Mouse (Mus musculus) MEL (cell line): ENCODE measurements at regions not wholly inside any gene's neighbourhood (a gene's known extent, or its start where the extent isn't known, plus 50 kb on each side); places are given as distances from the start of the nearest gene placed in this dataset.

Experiments
- DNase-seq: peaks from one replicate; pipeline ENCODE4 v3.0.0; 2011; ENCODE audit warnings: low read depth, low spot score
- H3K27ac ChIP-seq: 2 replicates; pipeline ENCODE4 v1.5.1; 2012; ENCODE audit warnings: low read depth, mild to moderate bottlenecking, control low read depth, low read length, moderate library complexity; ENCODE audit not compliant: control insufficient read depth
- H3K27me3 ChIP-seq, 2 experiments: fragments of 150-350 bp in 1 of 2; sonication (generic) in 1 of 2; 2 replicates each; pipeline ENCODE4 v1.6.1; 2012; ENCODE audit warnings: low read length in 2 of 2, mild to moderate bottlenecking in 2 of 2, improper control_type of control experiment in 1 of 2, moderate library complexity in 1 of 2; ENCODE audit not compliant: insufficient read depth in 2 of 2, control insufficient read depth in 1 of 2
- H3K36me3 ChIP-seq, 2 experiments: 2 replicates each; pipeline ENCODE4 v1.6.1; 2012 to 2014; ENCODE audit warnings: low read length in 2 of 2, improper control_type of control experiment in 1 of 2, inconsistent platforms in 1 of 2, mild to moderate bottlenecking in 1 of 2; ENCODE audit not compliant: insufficient read depth in 2 of 2, control insufficient read depth in 1 of 2
- H3K4me1 ChIP-seq, 2 experiments: fragments of 150-350 bp in 1 of 2; sonication (generic) in 1 of 2; 2 replicates each; pipeline ENCODE4 v1.6.1; 2012; ENCODE audit warnings: low read length in 2 of 2, improper control_type of control experiment in 1 of 2, mild to moderate bottlenecking in 1 of 2; ENCODE audit not compliant: insufficient read depth in 2 of 2, control insufficient read depth in 1 of 2
- H3K4me3 ChIP-seq, 2 experiments: fragments of 150-350 bp in 1 of 2; sonication (generic) in 1 of 2; 2 replicates each; pipeline ENCODE4 v1.5.1; 2012; ENCODE audit warnings: low read depth in 2 of 2, low read length in 2 of 2, mild to moderate bottlenecking in 2 of 2, moderate library complexity in 2 of 2, control low read depth in 1 of 2, improper control_type of control experiment in 1 of 2; ENCODE audit not compliant: control insufficient read depth in 1 of 2, insufficient read depth in 1 of 2
- H3K79me2 ChIP-seq: 2 replicates; pipeline ENCODE4 v1.6.1; 2012; ENCODE audit warnings: mild to moderate bottlenecking, low read length, moderate library complexity; ENCODE audit not compliant: control insufficient read depth, poor library complexity, insufficient read depth
- H3K9ac ChIP-seq: 2 replicates; pipeline ENCODE4 v1.6.1; 2012; ENCODE audit warnings: low read depth, mild to moderate bottlenecking, control low read depth, low read length, moderate library complexity; ENCODE audit not compliant: control insufficient read depth, poor library complexity, severe bottlenecking
- H3K9me3 ChIP-seq: fragments of 150-350 bp; sonication (generic); replicated peaks from 2 replicates; pipeline ENCODE4 v1.6.1; 2012; ENCODE audit warnings: mild to moderate bottlenecking, low read length, improper control_type of control experiment, moderate library complexity; ENCODE audit not compliant: insufficient read depth
- CTCF ChIP-seq, 3 experiments: IDR thresholded peaks in 2 of 3; conservative IDR thresholded peaks in 1 of 3; 2 replicates each; pipeline ENCODE4 v1.5.1; 2011 to 2012; ENCODE audit warnings: low read length in 3 of 3, low read depth in 2 of 3, mild to moderate bottlenecking in 2 of 3, improper control_type of control experiment in 1 of 3, inconsistent platforms in 1 of 3, mixed read lengths in 1 of 3, moderate library complexity in 1 of 3; ENCODE audit not compliant: control insufficient read depth in 1 of 3, insufficient read depth in 1 of 3, poor library complexity in 1 of 3, severe bottlenecking in 1 of 3
- GABPA ChIP-seq: IDR thresholded peaks from 2 replicates; pipeline ENCODE4 v1.6.1; 2012; ENCODE audit warnings: low read depth, mild to moderate bottlenecking, inconsistent platforms, low read length, improper control_type of control experiment, moderate library complexity
- GATA1 ChIP-seq: IDR thresholded peaks from 2 replicates; pipeline ENCODE4 v1.6.1; 2011; ENCODE audit warnings: low read depth, low read length, improper control_type of control experiment
- HCFC1 ChIP-seq: IDR thresholded peaks from 2 replicates; pipeline ENCODE4 v1.6.1; 2012; ENCODE audit warnings: low read depth, mild to moderate bottlenecking, inconsistent platforms, low read length, improper control_type of control experiment, moderate library complexity
- KAT2A ChIP-seq: conservative IDR thresholded peaks from 2 replicates; pipeline ENCODE4 v1.6.1; 2012; ENCODE audit warnings: low read depth, low read length, improper control_type of control experiment, inconsistent platforms
- MAFK ChIP-seq: IDR thresholded peaks from 2 replicates; pipeline ENCODE4 v1.6.1; 2011; ENCODE audit warnings: low read depth, mild to moderate bottlenecking, low read length, improper control_type of control experiment, borderline replicate concordance
- MAX ChIP-seq: IDR thresholded peaks from 2 replicates; pipeline ENCODE4 v1.6.1; 2011; ENCODE audit warnings: low read length, improper control_type of control experiment
- MXI1 ChIP-seq: IDR thresholded peaks from 2 replicates; pipeline ENCODE4 v1.6.1; 2011; ENCODE audit warnings: mild to moderate bottlenecking, low read depth, low read length, improper control_type of control experiment
- MYC ChIP-seq: IDR thresholded peaks from 2 replicates; pipeline ENCODE4 v1.6.1; 2011; ENCODE audit warnings: low read depth, mild to moderate bottlenecking, low read length, improper control_type of control experiment, moderate library complexity
- NELFE ChIP-seq: IDR thresholded peaks from 2 replicates; pipeline ENCODE4 v1.6.1; 2011; ENCODE audit warnings: low read depth, low read length, improper control_type of control experiment
- POLR2A ChIP-seq, 2 experiments: IDR thresholded peaks; 2 replicates each; pipeline ENCODE4 v1.6.1; 2011 to 2012; ENCODE audit warnings: low read length in 2 of 2, mild to moderate bottlenecking in 2 of 2, control low read depth in 1 of 2, improper control_type of control experiment in 1 of 2, low read depth in 1 of 2, moderate library complexity in 1 of 2; ENCODE audit not compliant: control insufficient read depth in 1 of 2, insufficient read depth in 1 of 2, poor library complexity in 1 of 2
- POLR2AphosphoS2 ChIP-seq: IDR thresholded peaks from 2 replicates; pipeline ENCODE4 v1.6.1; 2011; ENCODE audit warnings: low read length, improper control_type of control experiment
- POLR2AphosphoS5 ChIP-seq: IDR thresholded peaks from 2 replicates; pipeline ENCODE4 v1.6.1; 2012; ENCODE audit warnings: low read depth, borderline replicate concordance, mild to moderate bottlenecking, inconsistent platforms, low read length, moderate library complexity, mixed read lengths
- RAD21 ChIP-seq: IDR thresholded peaks from 2 replicates; pipeline ENCODE4 v1.6.1; 2011; ENCODE audit warnings: mild to moderate bottlenecking, low read depth, low read length, improper control_type of control experiment
- RCOR1 ChIP-seq: IDR thresholded peaks from 2 replicates; pipeline ENCODE4 v1.6.1; 2012; ENCODE audit warnings: low read depth, mild to moderate bottlenecking, inconsistent platforms, low read length, improper control_type of control experiment
- SMC3 ChIP-seq: IDR thresholded peaks from 2 replicates; pipeline ENCODE4 v1.6.1; 2011; ENCODE audit warnings: low read depth, low read length, improper control_type of control experiment
- TBP ChIP-seq: IDR thresholded peaks from 2 replicates; pipeline ENCODE4 v1.8.0; 2011; ENCODE audit warnings: low read depth, low read length, improper control_type of control experiment
- ZC3H11A ChIP-seq: IDR thresholded peaks from 2 replicates; pipeline ENCODE4 v1.6.1; 2012; ENCODE audit warnings: low read depth, mild to moderate bottlenecking, inconsistent platforms, low read length, improper control_type of control experiment
- ZMIZ1 ChIP-seq: IDR thresholded peaks from 2 replicates; pipeline ENCODE4 v1.6.1; 2012; ENCODE audit warnings: low read depth, mild to moderate bottlenecking, inconsistent platforms, low read length, improper control_type of control experiment, moderate library complexity
- ZNF384 ChIP-seq: IDR thresholded peaks from 2 replicates; pipeline ENCODE4 v1.6.1; 2012; ENCODE audit warnings: low read depth, mild to moderate bottlenecking, inconsistent platforms, low read length, improper control_type of control experiment

DNA sequence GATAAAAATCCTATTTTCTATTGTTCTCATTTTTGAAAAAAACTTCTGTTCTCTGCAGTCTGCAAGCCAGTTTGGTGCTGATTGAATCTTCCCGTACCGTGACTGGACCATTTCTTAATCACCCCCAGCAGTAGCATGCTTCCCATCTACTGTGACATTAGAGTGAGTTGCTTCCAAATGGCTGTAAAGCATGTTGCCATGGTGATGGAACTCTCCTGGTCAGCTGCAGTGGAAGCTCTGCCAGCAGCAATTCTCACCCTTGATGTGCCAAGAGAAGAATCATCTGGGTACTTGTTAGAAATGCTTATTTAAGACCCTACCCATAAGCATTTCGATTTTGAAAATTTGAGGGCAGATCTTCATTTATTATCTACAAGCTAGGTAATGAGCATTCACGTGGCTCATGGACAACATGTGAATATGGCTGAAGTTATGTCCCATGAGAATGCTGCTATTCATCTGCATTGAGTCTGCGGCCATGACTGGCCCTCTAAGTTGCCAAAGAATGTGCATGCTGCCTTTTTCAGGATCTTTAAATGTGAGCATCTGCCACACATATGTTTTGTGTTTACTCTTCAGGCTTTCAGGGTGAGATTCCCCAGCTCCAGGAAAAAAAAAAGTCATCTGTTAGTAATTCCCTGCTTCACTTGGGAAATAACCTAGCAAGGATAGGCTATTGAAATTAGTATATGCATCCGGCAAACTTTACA, 62.8 kb downstream of the H2al1n start:
- no peaks in the 10 kb centered on the region for H3K4me1 ChIP-seq
- no peak for DNase-seq
- H3K27me3 ChIP-seq = no peaks in the 10 kb centered on the region
- H3K4me3 ChIP-seq = no peak overlapping the region
- H3K36me3 ChIP-seq = no peaks in the 10 kb centered on the region
- H3K79me2 ChIP-seq = no peaks in the 10 kb centered on the region
- no peak overlapping the region for H3K9ac ChIP-seq
- no peak for TF ChIP-seq MAFK
- no peak for TF ChIP-seq HCFC1
- H3K27ac ChIP-seq = no peak overlapping the region
- H3K9me3 ChIP-seq = no peaks in the 10 kb centered on the region

DNA sequence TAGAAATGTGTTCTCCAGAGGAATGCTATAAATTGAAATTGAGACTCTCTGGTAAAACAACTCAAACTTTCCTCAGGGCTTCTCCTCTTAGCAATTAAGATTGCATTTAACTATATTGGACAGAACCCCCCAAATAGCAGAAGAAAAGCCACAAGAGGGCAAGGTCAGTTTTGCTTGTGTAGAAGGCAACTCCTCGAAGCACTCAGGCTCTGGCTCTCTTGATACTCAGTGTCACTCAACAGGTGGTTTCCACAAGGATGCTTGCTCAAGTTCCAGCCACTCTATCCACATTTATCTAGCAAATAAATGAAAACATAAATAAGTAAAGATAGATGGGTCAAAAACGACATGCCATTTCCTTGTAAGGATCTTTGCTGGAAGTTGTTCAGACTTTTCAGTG, 68.4 kb downstream of the H2al1n start:
- no peak for DNase-seq
- Histone ChIP-seq H3K27me3 (no peaks in the 10 kb centered on the region), H3K9me3 (no peaks in the 10 kb centered on the region), H3K4me3 (no peak overlapping the region), H3K9ac (no peak overlapping the region), H3K79me2 (no peaks in the 10 kb centered on the region), H3K27ac (no peak overlapping the region), H3K4me1 (no peaks in the 10 kb centered on the region), H3K36me3 (no peaks in the 10 kb centered on the region)
- TF ChIP-seq ZMIZ1 (no peak), RCOR1 (no peak), NELFE (no peak), SMC3 (no peak), MAX (no peak), TBP (no peak), ZNF384 (no peak), POLR2AphosphoS2 (no peak), ZC3H11A (no peak), MXI1 (no peak), MYC (no peak), KAT2A (no peak), POLR2A (IDR thresholded peaks at IDR 0.05; ENCODE audit: control insufficient read depth in 1 of 2, insufficient read depth in 1 of 2, low read depth in 1 of 2, low read length in 2 of 2, poor library complexity in 1 of 2) (no peak), HCFC1 (no peak), POLR2AphosphoS5 (no peak), RAD21 (no peak), GABPA (no peak), GATA1 (no peak), CTCF (IDR thresholded peaks at IDR 0.05 in 2 of 3, conservative IDR thresholded peaks at IDR 0.05 in 1 of 3; ENCODE audit: control insufficient read depth in 1 of 3, insufficient read depth in 1 of 3, low read depth in 2 of 3, low read length in 3 of 3, poor library complexity in 1 of 3, severe bottlenecking in 1 of 3) (no peak)
- TF ChIP-seq, all 39 proteins: peak for 0
